Mouse (Mus musculus): ENCODE data around the gene Chn1. TPM values are rescaled to one million over a fixed set of nuclear protein-coding genes. Genes with fewer than 3 reads are reported as not detected.
A peak's percentile ranks its signal among the peaks of the same experiment; 100 is the strongest.

Chn1 gene
- polyA plus RNA-seq, 1 experiment from 2014 or later = 116 TPM

GRCm38 (mm10) chr2:73572539-73573372 lies 202.4 kb downstream of the Chn1 start:
- Histone ChIP-seq H3K27ac (ENCODE audit: low read depth, low read length) (peak overlapping the region; percentile 27; the same call in 1 of the 2 replicates), H3K9me3 (ENCODE audit: control insufficient read depth, low read length) (no peaks in the 10 kb centered on the region), H3K4me3 (ENCODE audit: low read depth, low read length) (peak overlapping the region; percentile 17; the same call in 1 of the 2 replicates), H3K4me1 (ENCODE audit: control insufficient read depth, insufficient read depth, low read length) (no peaks in the 10 kb centered on the region), H3K9ac (ENCODE audit: low read length) (no peak overlapping the region; the same call in 1 of the 2 replicates), H3K36me3 (ENCODE audit: control insufficient read depth, insufficient read depth, low read length) (no peaks in the 10 kb centered on the region), H3K4me2 (ENCODE audit: low read depth) (peak overlapping the region; percentile 31), H3K27me3 (ENCODE audit: control insufficient read depth, insufficient read depth, low read length) (no peaks in the 10 kb centered on the region)
- peak; percentile 86 for ATAC-seq (ENCODE audit: insufficient read depth, low FRiP score, low TSS enrichment)
- WGBS = 28% methylated on average over 23 of the region's 23 CpGs
- DNase-seq (ENCODE audit: low spot score) = peak; percentile 84

DNA sequence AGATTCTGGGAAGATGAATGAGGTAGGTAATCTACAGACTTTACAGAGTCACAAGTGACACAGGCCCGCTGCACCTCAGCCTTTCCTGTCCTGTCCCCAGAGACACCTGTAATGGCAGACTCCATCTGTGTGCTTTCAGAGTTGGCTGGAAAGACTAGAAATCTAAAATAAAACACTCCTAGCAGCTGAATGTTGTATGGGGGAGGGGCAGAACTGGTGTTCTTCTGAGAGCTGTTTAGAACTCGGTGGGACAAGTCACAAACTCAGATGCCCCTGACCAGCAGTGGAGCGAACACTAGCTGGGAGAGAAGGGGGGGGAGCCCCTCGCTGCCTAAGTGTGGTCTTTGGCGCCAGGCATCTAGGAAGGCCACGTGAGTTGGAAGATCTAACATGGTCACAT lies 203.2 kb downstream of the Chn1 start:
- H3K4me3 ChIP-seq (ENCODE audit: low read depth, low read length) = no peak overlapping the region
- WGBS = 68% methylated on average over 6 of the region's 6 CpGs
- H3K27me3 ChIP-seq (ENCODE audit: control insufficient read depth, insufficient read depth, low read length) = no peaks in the 10 kb centered on the region
- H3K4me1 ChIP-seq (ENCODE audit: control insufficient read depth, insufficient read depth, low read length) = no peaks in the 10 kb centered on the region
- H3K36me3 ChIP-seq (ENCODE audit: control insufficient read depth, insufficient read depth, low read length) = no peaks in the 10 kb centered on the region
- no peak for ATAC-seq (ENCODE audit: insufficient read depth, low FRiP score, low TSS enrichment)
- no peaks in the 10 kb centered on the region for H3K9me3 ChIP-seq (ENCODE audit: control insufficient read depth, low read length)
- H3K27ac ChIP-seq (ENCODE audit: low read depth, low read length) = no peak overlapping the region
- H3K9ac ChIP-seq (ENCODE audit: low read length) = no peak overlapping the region
- no peak overlapping the region for H3K4me2 ChIP-seq (ENCODE audit: low read depth)
- no peak for DNase-seq (ENCODE audit: low spot score)

DNA sequence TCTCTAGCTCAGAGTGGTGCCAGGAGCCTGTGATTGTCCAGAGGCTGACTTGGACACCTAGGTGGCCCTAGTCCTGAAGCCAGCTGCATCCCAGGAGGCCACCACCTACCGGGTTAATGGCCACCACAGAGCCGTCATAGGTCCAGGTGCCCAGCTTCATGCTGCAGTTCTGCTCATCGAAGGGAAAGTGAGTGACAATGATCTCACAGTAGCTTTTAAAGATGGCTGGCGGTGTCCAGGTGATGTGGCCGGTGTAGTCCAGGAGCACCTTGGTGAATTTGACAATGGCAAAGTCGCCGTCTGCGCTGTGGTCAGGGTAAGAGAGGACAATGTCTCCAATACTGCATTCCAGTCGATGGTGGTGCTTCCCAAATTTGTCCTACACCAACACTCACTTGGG lies 203.8 kb downstream of the Chn1 start:
- Histone ChIP-seq H3K36me3 (ENCODE audit: control insufficient read depth, insufficient read depth, low read length) (no peaks in the 10 kb centered on the region), H3K4me2 (ENCODE audit: low read depth) (no peak overlapping the region), H3K9me3 (ENCODE audit: control insufficient read depth, low read length) (no peaks in the 10 kb centered on the region), H3K27me3 (ENCODE audit: control insufficient read depth, insufficient read depth, low read length) (no peaks in the 10 kb centered on the region), H3K4me3 (ENCODE audit: low read depth, low read length) (no peak overlapping the region), H3K4me1 (ENCODE audit: control insufficient read depth, insufficient read depth, low read length) (no peaks in the 10 kb centered on the region), H3K27ac (ENCODE audit: low read depth, low read length) (no peak overlapping the region), H3K9ac (ENCODE audit: low read length) (no peak overlapping the region)
- DNase-seq (ENCODE audit: low spot score) (no peak), ATAC-seq (ENCODE audit: insufficient read depth, low FRiP score, low TSS enrichment) (no peak)
- 93% methylated on average over 9 of the region's 9 CpGs for WGBS

GRCm38 (mm10) chr2:73566989-73567605 lies 208.0 kb downstream of the Chn1 start:
- peak; percentile 61 for DNase-seq (ENCODE audit: low spot score)
- Histone ChIP-seq H3K9ac (ENCODE audit: low read length) (no peak overlapping the region), H3K9me3 (ENCODE audit: control insufficient read depth, low read length) (no peaks in the 10 kb centered on the region), H3K36me3 (ENCODE audit: control insufficient read depth, insufficient read depth, low read length) (no peaks in the 10 kb centered on the region), H3K27me3 (ENCODE audit: control insufficient read depth, insufficient read depth, low read length) (no peaks in the 10 kb centered on the region), H3K4me2 (ENCODE audit: low read depth) (no peak overlapping the region), H3K4me3 (ENCODE audit: low read depth, low read length) (no peak overlapping the region), H3K4me1 (ENCODE audit: control insufficient read depth, insufficient read depth, low read length) (no peaks in the 10 kb centered on the region), H3K27ac (ENCODE audit: low read depth, low read length) (no peak overlapping the region)
- ATAC-seq (ENCODE audit: insufficient read depth, low FRiP score, low TSS enrichment) = no peak
- WGBS = 27% methylated on average over 8 of the region's 8 CpGs

DNA sequence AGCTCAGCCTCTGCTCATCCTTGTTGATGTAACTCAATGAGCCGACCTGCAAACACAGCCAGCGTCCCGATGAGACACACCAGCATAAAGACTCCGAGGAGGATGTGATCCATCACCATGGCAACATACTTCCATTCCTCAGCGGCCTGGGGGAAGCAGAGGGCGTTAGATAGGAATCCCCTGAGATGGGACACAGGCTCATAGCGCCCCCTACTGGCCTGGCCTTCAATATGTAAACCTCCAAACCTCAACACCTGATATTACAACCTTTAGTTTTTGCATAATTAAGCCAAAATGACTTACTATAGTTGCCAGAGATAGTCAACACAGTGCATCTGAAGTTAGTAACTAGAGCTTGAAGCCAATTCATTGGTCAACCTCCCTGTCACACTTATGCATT lies 209.0 kb downstream of the Chn1 start:
- Histone ChIP-seq H3K9me3 (ENCODE audit: control insufficient read depth, low read length) (no peaks in the 10 kb centered on the region), H3K4me2 (ENCODE audit: low read depth) (no peak overlapping the region), H3K27me3 (ENCODE audit: control insufficient read depth, insufficient read depth, low read length) (no peaks in the 10 kb centered on the region), H3K36me3 (ENCODE audit: control insufficient read depth, insufficient read depth, low read length) (no peaks in the 10 kb centered on the region), H3K4me1 (ENCODE audit: control insufficient read depth, insufficient read depth, low read length) (no peaks in the 10 kb centered on the region), H3K4me3 (ENCODE audit: low read depth, low read length) (no peak overlapping the region), H3K27ac (ENCODE audit: low read depth, low read length) (no peak overlapping the region), H3K9ac (ENCODE audit: low read length) (no peak overlapping the region)
- WGBS = 10% methylated on average over 7 of the region's 7 CpGs
- DNase-seq (ENCODE audit: low spot score) (peak; percentile 44), ATAC-seq (ENCODE audit: insufficient read depth, low FRiP score, low TSS enrichment) (no peak)

- Histone ChIP-seq H3K4me1 (ENCODE audit: control insufficient read depth, insufficient read depth, low read length) (no peaks in the 10 kb centered on the region), H3K4me2 (ENCODE audit: low read depth) (no peak overlapping the region), H3K9ac (ENCODE audit: low read length) (no peak overlapping the region), H3K27me3 (ENCODE audit: control insufficient read depth, insufficient read depth, low read length) (no peaks in the 10 kb centered on the region), H3K36me3 (ENCODE audit: control insufficient read depth, insufficient read depth, low read length) (no peaks in the 10 kb centered on the region), H3K4me3 (ENCODE audit: low read depth, low read length) (no peak overlapping the region), H3K27ac (ENCODE audit: low read depth, low read length) (no peak overlapping the region), H3K9me3 (ENCODE audit: control insufficient read depth, low read length) (no peaks in the 10 kb centered on the region)
- WGBS = 54% methylated on average over 7 of the region's 7 CpGs
- DNase-seq (ENCODE audit: low spot score) (no peak), ATAC-seq (ENCODE audit: insufficient read depth, low FRiP score, low TSS enrichment) (no peak)
Measured at GRCm38 (mm10) chr2:73563690-73564089, 211.5 kb downstream of the Chn1 start.

DNA sequence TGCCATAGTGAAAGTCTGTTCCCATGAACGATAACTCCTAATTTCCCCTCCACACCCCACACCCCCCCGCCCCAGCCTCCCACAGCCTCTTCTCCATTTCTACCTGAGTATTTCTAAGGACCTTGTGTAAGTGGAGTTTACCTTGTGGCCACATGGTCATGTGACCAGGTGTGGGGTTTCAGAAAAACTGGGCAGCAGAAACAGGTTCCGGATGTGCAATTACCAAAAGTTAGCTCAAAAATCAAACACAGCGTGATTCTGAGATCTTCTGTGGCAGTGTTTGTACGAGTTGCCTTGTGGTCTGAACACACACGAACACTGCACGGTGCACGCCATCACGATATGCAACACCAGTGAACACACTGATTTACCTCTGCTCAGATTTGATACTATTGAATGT lies 212.5 kb downstream of the Chn1 start:
- Histone ChIP-seq H3K4me2 (ENCODE audit: low read depth) (no peak overlapping the region), H3K9ac (ENCODE audit: low read length) (no peak overlapping the region), H3K4me1 (ENCODE audit: control insufficient read depth, insufficient read depth, low read length) (no peaks in the 10 kb centered on the region), H3K27me3 (ENCODE audit: control insufficient read depth, insufficient read depth, low read length) (no peaks in the 10 kb centered on the region), H3K4me3 (ENCODE audit: low read depth, low read length) (no peak overlapping the region), H3K27ac (ENCODE audit: low read depth, low read length) (no peak overlapping the region), H3K9me3 (ENCODE audit: control insufficient read depth, low read length) (no peaks in the 10 kb centered on the region), H3K36me3 (ENCODE audit: control insufficient read depth, insufficient read depth, low read length) (no peaks in the 10 kb centered on the region)
- ATAC-seq (ENCODE audit: insufficient read depth, low FRiP score, low TSS enrichment) = no peak
- DNase-seq (ENCODE audit: low spot score) = no peak
- 98% methylated on average over 9 of the region's 9 CpGs for WGBS

DNA sequence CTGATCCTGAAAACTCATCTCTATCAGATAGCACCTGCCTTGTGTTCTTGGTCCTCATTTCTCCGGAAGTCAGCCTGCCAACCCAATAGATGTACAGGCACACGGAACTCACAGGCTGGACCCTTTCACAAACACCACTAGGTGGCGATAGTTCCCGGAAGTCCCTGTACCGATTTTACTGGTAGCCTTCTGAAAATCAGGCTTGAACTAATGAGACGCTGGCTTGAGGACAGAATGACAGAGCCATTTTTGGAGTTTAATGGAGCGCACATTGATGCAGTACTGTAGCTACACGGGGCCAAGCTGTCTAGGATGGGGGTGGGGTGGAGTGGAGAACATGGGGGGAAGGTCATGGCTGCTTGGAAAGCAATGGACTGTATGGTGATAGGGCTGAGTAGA lies 213.5 kb downstream of the Chn1 start:
- Histone ChIP-seq H3K9ac (ENCODE audit: low read length) (no peak overlapping the region), H3K36me3 (ENCODE audit: control insufficient read depth, insufficient read depth, low read length) (no peaks in the 10 kb centered on the region), H3K4me3 (ENCODE audit: low read depth, low read length) (peak overlapping the region; percentile 24), H3K27me3 (ENCODE audit: control insufficient read depth, insufficient read depth, low read length) (no peaks in the 10 kb centered on the region), H3K27ac (ENCODE audit: low read depth, low read length) (no peak overlapping the region), H3K4me2 (ENCODE audit: low read depth) (peak overlapping the region; percentile 67), H3K9me3 (ENCODE audit: control insufficient read depth, low read length) (no peaks in the 10 kb centered on the region), H3K4me1 (ENCODE audit: control insufficient read depth, insufficient read depth, low read length) (no peaks in the 10 kb centered on the region)
- DNase-seq (ENCODE audit: low spot score) (peak; percentile 75), ATAC-seq (ENCODE audit: insufficient read depth, low FRiP score, low TSS enrichment) (peak; percentile 60; the same call in 1 of the 2 replicates)
- 11% methylated on average over 8 of the region's 8 CpGs for WGBS

Measured in neural tube, embryonic 11.5 days (tissue).